Mouse (Mus musculus): ENCODE measurements around the gene Zfp787. TPM values are rescaled to one million over a fixed set of nuclear protein-coding genes. Genes with fewer than 3 reads are reported as not detected.
"Not testable (repeated sequence)": the region's sequence is repeated elsewhere in the genome, so short reads cannot be mapped to it uniquely, and the experiment has no call there.

Gene Zfp787
- 100 to 1,000 TPM in 10 of 26 experiments, 10 to 100 TPM in 16; 52.0 to 126 (median 89.6) TPM for total RNA-seq (2018; cell fraction: chromatin; rRNA removed)
- 10 to 100 TPM; 14.0 to 36.7 (median 24.9) TPM for total RNA-seq (2018; cell fraction: cytosol; rRNA removed)
- total RNA-seq (2018; cell fraction: nucleus; rRNA removed): 100 to 1,000 TPM in 2 of 26 experiments, 10 to 100 TPM in 24; 50.6 to 125 (median 69.4) TPM
- 11.6 to 29.7 TPM (median 29.1 TPM) in 3 replicates for polyA plus RNA-seq (2018)

- Histone ChIP-seq H3K79me2 (ENCODE audit: inconsistent target) (peaks cover 43% of the 10 kb centered on the region), H3K27ac (peak within 1 kb of the TSS; percentile 82), H3K36me3 (ENCODE audit: inconsistent target) (no peaks in the 10 kb centered on the region), H3K4me3 (ENCODE audit: inconsistent target) (peak within 1 kb of the TSS; percentile 57)
- under 1% methylated on average over 50 of the region's 54 CpGs for WGBS (ENCODE audit: missing documents)
Measured at GRCm38 (mm10) chr7:6155901-6156411, at the start of gene Zfp787. Zfp787 (minus strand) TSS chr7:6155997.

DNA sequence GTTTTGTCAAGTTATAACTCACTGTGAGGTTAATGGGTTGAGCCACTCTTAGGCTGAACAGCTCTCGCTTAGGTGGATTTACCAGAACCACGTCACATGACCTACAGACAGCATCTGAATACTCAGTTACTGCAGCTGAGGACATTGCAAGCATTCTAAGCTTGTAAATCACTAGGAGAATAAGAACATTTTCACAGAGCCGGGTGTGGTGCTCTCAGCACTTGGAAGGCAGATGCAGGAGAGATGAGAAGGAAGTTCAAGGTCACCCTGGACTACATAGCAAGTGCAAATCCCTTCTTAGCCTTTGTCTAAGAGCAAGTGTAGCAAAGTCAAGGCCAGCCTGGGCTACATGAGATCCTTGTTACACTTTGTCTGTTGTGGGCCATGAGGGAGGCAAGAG is 48.4 kb upstream of the Zfp787 start:
- WGBS (ENCODE audit: missing documents): 77% methylated on average over 3 of the region's 3 CpGs
- H3K36me3 ChIP-seq (ENCODE audit: inconsistent target): no peaks in the 10 kb centered on the region
- H3K4me3 ChIP-seq (ENCODE audit: inconsistent target): no peak overlapping the region
- no peak overlapping the region for H3K27ac ChIP-seq
- H3K79me2 ChIP-seq (ENCODE audit: inconsistent target): no peaks in the 10 kb centered on the region

DNA sequence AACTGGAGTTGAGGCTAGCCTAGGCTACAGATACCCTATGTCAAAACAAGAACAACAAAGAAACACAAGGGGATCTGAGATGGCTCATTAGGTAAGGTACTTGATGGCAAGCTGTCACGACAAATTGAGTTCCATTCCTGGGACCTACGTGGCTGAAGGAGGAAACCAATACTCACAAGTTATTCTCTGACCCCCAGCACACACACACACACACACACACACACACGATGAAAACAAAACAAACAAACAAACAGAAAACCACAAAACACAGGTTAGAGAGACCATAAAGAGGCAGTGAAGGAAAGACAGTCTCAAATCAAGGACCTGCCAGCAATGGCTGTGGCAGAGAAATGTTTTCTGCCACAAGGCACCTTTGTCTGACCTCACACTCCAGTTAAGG is 41.0 kb upstream of the Zfp787 start, which contains the start of gene Galp:
Gene Galp, plus strand, starts transcription at position 301 of the 400 bp plus-strand sequence.
- no peak within 1 kb of the TSS for H3K27ac ChIP-seq
- no peaks in the 10 kb centered on the region for H3K36me3 ChIP-seq (ENCODE audit: inconsistent target)
- 46% methylated on average over 3 of the region's 3 CpGs for WGBS (ENCODE audit: missing documents)
- no peak within 1 kb of the TSS for H3K4me3 ChIP-seq (ENCODE audit: inconsistent target)
- no peaks in the 10 kb centered on the region for H3K79me2 ChIP-seq (ENCODE audit: inconsistent target)

DNA sequence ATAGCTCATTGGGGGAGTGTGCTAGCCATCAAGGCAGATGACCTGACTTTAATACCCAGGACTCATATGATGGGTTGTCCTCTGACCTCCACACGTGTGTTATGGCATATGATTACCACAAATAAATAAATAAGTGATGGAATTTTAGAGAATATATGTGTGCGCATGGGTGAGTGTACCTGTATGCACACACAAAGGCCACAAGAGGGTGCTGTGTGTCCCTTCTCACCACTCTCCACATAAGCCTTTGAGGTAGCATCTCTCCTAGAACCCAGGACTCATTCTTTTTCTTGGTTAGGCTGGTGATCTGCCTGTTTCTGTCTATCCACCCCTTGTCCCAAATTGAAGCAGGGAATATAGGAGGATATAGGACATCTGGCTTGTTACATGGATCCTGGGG is 40.0 kb upstream of the Zfp787 start:
- Histone ChIP-seq H3K4me3 (ENCODE audit: inconsistent target) (no peak overlapping the region), H3K36me3 (ENCODE audit: inconsistent target) (no peaks in the 10 kb centered on the region), H3K27ac (no peak overlapping the region), H3K79me2 (ENCODE audit: inconsistent target) (no peaks in the 10 kb centered on the region)
- WGBS (ENCODE audit: missing documents): 59% methylated on average over 2 of the region's 2 CpGs

DNA sequence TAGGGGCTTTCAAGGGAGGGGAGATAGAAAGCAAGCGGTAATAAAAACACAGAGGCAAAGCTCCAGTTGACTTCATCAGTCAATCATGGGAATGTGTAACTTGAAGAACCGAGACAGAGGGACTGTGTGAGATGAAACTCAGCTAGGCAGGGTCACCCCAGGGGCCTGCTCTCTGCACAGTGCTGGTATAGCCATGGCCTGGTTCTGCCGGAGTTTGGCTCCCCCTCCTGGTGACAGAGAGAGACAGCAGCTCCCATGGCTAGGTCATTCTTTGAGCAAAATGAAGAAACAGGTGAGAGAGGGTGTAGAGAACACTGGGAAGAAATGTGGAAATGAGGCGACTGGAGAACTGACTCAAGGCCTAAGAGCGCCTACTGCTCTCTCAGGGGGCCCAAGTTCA is 38.3 kb upstream of the Zfp787 start:
- Histone ChIP-seq H3K27ac (no peak overlapping the region), H3K4me3 (ENCODE audit: inconsistent target) (no peak overlapping the region), H3K36me3 (ENCODE audit: inconsistent target) (peaks cover 4% of the 10 kb centered on the region; the same call in 1 of the 2 replicates), H3K79me2 (ENCODE audit: inconsistent target) (no peaks in the 10 kb centered on the region)
- WGBS (ENCODE audit: missing documents): 31% methylated on average over 5 of the region's 5 CpGs

DNA sequence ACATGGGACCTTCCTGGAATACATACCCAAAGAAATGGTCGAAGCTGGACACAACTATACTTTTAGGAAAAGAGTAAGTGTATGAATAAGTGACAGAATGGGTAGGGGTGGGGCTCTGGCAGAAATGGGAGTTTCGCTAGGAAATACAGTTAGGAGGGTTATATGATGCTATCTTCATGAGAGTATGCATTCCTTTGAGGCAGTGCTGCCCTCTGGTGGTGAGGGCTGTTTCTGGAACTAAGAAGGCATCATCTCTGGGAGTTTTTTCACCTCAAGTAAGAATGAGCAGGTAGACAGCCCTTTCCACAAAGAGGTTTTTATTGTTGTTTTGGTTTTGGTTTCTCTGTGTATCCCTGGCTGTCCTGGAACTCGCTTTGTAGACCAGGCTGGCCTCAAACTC is 35.6 kb upstream of the Zfp787 start:
- 32% methylated on average over 3 of the region's 3 CpGs for WGBS (ENCODE audit: missing documents)
- Histone ChIP-seq H3K27ac (no peak overlapping the region), H3K36me3 (ENCODE audit: inconsistent target) (peaks cover 19% of the 10 kb centered on the region; the same call in 1 of the 2 replicates), H3K4me3 (ENCODE audit: inconsistent target) (no peak overlapping the region), H3K79me2 (ENCODE audit: inconsistent target) (no peaks in the 10 kb centered on the region)

GRCm38 (mm10) chr7:6189542-6189941 is 33.7 kb upstream of the Zfp787 start:
- H3K4me3 ChIP-seq (ENCODE audit: inconsistent target): no peak overlapping the region
- no peak overlapping the region for H3K27ac ChIP-seq
- peaks cover 24% of the 10 kb centered on the region; the same call in 1 of the 2 replicates for H3K36me3 ChIP-seq (ENCODE audit: inconsistent target)
- no peaks in the 10 kb centered on the region for H3K79me2 ChIP-seq (ENCODE audit: inconsistent target)
- 91% methylated on average over 41 of the region's 45 CpGs for WGBS (ENCODE audit: missing documents)

DNA sequence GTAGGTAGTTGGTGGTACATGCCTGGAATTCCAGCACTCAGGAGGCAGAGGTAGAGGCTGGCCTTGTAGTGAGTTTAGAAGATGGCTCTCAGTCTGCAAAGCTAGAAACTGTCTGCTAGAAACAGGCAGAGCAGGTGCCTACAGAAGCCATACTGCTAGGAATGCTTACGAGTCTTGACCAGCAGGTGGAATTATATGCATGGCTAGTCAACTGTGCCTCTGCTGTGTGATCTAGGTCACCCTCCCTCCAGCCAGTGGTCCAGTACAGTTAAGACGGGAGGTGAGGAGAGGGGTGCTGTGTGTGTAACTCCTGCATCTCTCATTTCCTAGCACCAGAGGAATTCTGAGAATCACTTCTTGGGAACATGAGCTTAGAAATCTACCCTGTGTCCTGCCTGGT is 31.0 kb upstream of the Zfp787 start:
- peaks cover 24% of the 10 kb centered on the region; the same call in 1 of the 2 replicates for H3K36me3 ChIP-seq (ENCODE audit: inconsistent target)
- H3K27ac ChIP-seq: no peak overlapping the region
- WGBS (ENCODE audit: missing documents): 93% methylated on average over 2 of the region's 2 CpGs
- H3K79me2 ChIP-seq (ENCODE audit: inconsistent target): no peaks in the 10 kb centered on the region
- no peak overlapping the region for H3K4me3 ChIP-seq (ENCODE audit: inconsistent target)

DNA sequence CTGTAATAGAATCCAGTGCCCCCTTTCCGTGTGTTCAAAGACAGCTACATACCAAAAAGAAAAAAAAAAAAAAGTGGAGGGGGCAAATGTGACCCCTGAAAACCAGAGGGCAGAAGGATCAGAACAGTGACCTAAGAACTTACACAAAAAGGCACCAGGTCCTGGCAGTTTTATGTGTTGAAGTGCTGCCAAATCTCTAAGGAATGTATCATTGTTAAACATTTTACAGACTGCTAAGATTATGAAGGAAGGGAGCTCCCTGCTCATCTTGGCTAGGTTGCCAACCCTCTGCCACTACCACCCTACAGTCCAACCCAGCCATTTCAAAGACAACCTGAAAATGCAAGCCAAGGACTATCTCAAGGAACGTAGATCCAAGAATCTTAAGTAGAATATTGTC is 30.4 kb upstream of the Zfp787 start:
- WGBS (ENCODE audit: missing documents): 96% methylated on average over 2 of the region's 2 CpGs
- H3K36me3 ChIP-seq (ENCODE audit: inconsistent target): peaks cover 24% of the 10 kb centered on the region; the same call in 1 of the 2 replicates
- H3K4me3 ChIP-seq (ENCODE audit: inconsistent target): no peak overlapping the region
- H3K27ac ChIP-seq: no peak overlapping the region
- H3K79me2 ChIP-seq (ENCODE audit: inconsistent target): no peaks in the 10 kb centered on the region

DNA sequence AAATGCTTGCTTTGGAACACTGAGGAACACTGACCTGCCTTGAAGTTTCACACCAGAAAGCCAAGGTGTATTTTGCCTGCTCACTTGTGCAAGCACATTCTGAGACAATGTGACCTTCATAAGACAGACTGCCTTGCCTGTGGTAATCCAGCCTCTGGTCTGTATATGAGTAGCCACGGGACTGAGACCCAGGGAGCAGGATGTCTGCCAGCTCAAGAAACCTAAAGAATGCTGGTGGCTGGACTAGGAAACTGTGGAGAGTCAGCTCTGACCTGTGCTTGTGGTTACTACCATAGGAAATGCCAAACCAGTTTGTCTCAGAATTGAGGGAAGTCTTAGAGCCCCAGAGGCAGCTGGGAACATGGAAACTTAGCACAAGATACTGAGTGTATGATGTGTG is 29.6 kb upstream of the Zfp787 start:
- Histone ChIP-seq H3K27ac (no peak overlapping the region), H3K36me3 (ENCODE audit: inconsistent target) (peaks cover 24% of the 10 kb centered on the region; the same call in 1 of the 2 replicates), H3K79me2 (ENCODE audit: inconsistent target) (no peaks in the 10 kb centered on the region), H3K4me3 (ENCODE audit: inconsistent target) (no peak overlapping the region)
- 50% methylated on average over 1 of the region's 1 CpGs for WGBS (ENCODE audit: missing documents)

DNA sequence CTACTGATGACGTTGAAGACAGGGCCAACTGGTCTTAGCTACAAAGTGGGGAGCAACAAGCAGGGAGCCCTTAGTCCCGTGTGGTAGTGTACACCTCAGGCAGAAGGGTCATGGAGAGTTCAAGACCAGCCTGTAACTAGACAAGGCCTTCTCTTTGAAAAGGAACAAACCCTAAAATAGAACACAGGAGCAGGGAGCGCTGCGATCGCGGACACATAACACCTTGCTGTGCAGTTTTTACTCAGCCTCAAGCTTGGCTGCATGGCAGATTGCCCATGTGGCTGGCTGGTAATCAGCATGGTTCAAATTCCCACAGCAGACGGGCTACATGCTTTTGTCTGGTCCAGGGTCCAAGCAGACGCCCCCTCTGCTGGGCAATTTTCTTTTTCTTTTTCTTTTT is 28.7 kb upstream of the Zfp787 start:
- H3K27ac ChIP-seq: no peak overlapping the region
- WGBS (ENCODE audit: missing documents): 94% methylated on average over 8 of the region's 8 CpGs
- no peaks in the 10 kb centered on the region for H3K79me2 ChIP-seq (ENCODE audit: inconsistent target)
- no peak overlapping the region for H3K4me3 ChIP-seq (ENCODE audit: inconsistent target)
- H3K36me3 ChIP-seq (ENCODE audit: inconsistent target): peaks cover 21% of the 10 kb centered on the region; the same call in 1 of the 2 replicates

GRCm38 (mm10) chr7:6183802-6184201 is 28.0 kb upstream of the Zfp787 start:
- H3K36me3 ChIP-seq (ENCODE audit: inconsistent target): peaks cover 17% of the 10 kb centered on the region; the same call in 1 of the 2 replicates
- 93% methylated on average over 13 of the region's 19 CpGs for WGBS (ENCODE audit: missing documents)

DNA sequence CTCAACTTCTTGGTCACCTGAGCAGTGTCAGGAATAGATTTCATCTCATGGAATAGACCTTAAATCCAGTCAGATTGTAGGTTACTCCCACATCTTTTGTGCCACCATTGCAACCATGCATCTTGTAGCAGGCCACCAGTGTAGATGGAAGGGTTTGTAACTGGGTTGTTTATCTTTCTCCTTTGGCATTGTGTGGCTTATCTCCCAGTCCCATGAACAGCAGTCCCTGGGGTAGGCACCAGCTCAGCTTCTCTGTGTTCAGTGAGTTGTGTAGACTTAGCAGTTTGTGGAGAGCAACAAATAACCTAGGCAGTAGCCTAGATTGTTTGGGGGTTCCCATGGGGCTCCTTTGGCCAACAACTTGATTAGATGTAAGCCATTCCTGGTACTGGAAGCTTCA is 27.1 kb upstream of the Zfp787 start:
- peaks cover 8% of the 10 kb centered on the region; the same call in 1 of the 2 replicates for H3K36me3 ChIP-seq (ENCODE audit: inconsistent target)
- H3K4me3 ChIP-seq (ENCODE audit: inconsistent target): no peak overlapping the region
- H3K27ac ChIP-seq: no peak overlapping the region
- H3K79me2 ChIP-seq (ENCODE audit: inconsistent target): no peaks in the 10 kb centered on the region

More at GRCm38 (mm10) chr7:6183802-6184201, 28.0 kb upstream of the Zfp787 start:
- Histone ChIP-seq H3K79me2 (ENCODE audit: inconsistent target) (no peaks in the 10 kb centered on the region), H3K4me3 (ENCODE audit: inconsistent target) (no peak overlapping the region), H3K27ac (no peak overlapping the region)

DNA sequence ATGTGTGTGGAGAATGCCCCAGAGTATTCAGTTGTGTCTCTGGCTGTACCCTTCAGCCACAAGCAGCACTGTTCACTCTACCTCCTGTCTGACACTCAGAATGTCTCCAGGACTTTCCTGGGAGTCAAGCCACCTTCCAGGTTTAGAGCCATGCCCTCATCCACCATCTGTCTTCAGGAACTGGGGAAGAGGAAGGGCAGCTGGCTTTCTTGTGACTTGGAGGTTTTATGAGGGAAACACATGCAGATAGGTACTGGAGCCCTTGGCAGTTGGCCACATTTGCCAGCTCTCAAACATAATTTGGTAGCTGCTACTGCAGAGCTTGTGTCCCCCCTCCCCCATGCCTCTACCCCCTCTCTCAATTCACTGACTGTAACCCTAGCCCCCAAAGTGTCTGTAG is 23.2 kb upstream of the Zfp787 start:
- peaks cover 17% of the 10 kb centered on the region for H3K79me2 ChIP-seq (ENCODE audit: inconsistent target)
- H3K4me3 ChIP-seq (ENCODE audit: inconsistent target): no peak overlapping the region
- H3K27ac ChIP-seq: no peak overlapping the region
- 0 out of 2 replicates have a peak, but pooled peaks cover 8% of the 10 kb centered on the region for H3K36me3 ChIP-seq (ENCODE audit: inconsistent target)

DNA sequence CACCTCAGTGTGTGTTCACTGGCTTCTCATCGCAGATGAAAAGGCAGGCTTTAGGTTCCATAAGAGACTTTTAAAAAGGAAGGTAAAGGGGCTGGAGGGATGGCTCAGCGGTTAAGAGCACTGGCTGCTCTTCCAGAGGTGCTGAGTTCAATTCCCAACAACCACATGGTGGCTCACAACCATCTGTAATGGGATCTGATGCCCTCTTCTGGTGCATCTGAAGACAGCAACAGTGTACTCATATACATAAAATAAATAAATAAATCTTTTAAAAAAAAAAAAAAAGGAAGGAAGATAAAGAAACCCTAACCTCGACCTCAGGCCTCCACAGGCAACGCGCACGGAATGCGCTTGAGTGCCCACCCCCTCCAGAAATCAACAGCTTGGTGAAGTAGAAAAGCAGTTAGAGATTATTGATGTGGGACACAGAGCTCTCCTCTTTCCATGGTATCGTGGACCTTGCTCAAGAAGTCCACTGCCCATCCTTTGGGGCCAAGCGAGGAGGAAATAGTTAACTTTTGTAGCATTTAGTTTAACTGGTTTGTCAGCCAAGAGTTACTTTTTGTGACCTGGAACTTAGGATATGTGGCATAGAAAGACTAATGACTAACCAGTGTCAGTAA is 18.7 kb upstream of the Zfp787 start:
- 38% methylated on average over 9 of the region's 9 CpGs for WGBS (ENCODE audit: missing documents)
- H3K36me3 ChIP-seq (ENCODE audit: inconsistent target); H3K4me3 ChIP-seq (ENCODE audit: inconsistent target); H3K27ac ChIP-seq: not testable (repeated sequence)
- peaks cover 32% of the 10 kb centered on the region for H3K79me2 ChIP-seq (ENCODE audit: inconsistent target)

All from macrophage (primary cell).